In genomic region chr10:41489708-41490517, GRCm38 (mm10) we compare ENCODE assay signal across 9 mouse cellular contexts. TPM values are rescaled to one million over a fixed set of nuclear protein-coding genes. Genes with fewer than 3 reads are reported as not detected.
DNase-seq lines count a peak whose midpoint lies in the region; ATAC-seq and TF ChIP-seq lines count a peak whose summit lies in the region.
"Had no signal": no experiment of that assay in that cellular context is flagged by ENCODE, and none has a peak within 500 bp of the region (broad histone marks: within the 10 kb centered on the region; RNA-seq: fewer than 3 reads in every experiment).

Gene Smpd2, minus strand, starts transcription at chr10:41490369.
Gene Ppil6, plus strand, starts transcription at chr10:41490439.

- H3K4me3 ChIP-seq in bone marrow, adult 2 months (replicated peaks; ENCODE audit: control insufficient read depth, low read depth, low read length) = peak within 1 kb of the TSS; percentile 78
- H3K4me3 ChIP-seq in embryonic facial prominence, embryonic 14.5 days (ENCODE audit: low read depth, low read length) = peak within 1 kb of the TSS; percentile 63
- peak within 1 kb of the TSS; percentile 66 for H3K4me3 ChIP-seq in limb, embryonic 13.5 days
- peak within 1 kb of the TSS; percentile 86 for H3K4me3 ChIP-seq in midbrain, embryonic 15.5 days

- H3K4me2 ChIP-seq in embryonic facial prominence, embryonic 14.5 days (ENCODE audit: low read depth, low read length) = peak within 1 kb of the TSS; percentile 98
- H3K4me2 ChIP-seq in limb, embryonic 13.5 days (replicated peaks) = peak within 1 kb of the TSS; percentile 99
- peak within 1 kb of the TSS; percentile 98 for H3K4me2 ChIP-seq in midbrain, embryonic 15.5 days

- peak; percentile 87 for DNase-seq in 3T3-L1 (ENCODE audit: low read depth, low spot score)
- peak; percentile 96 for DNase-seq in embryonic facial prominence, embryonic 14.5 days (ENCODE audit: low spot score)
- peak; percentile 95 for DNase-seq in heart, adult 8-10 months (ENCODE audit: low spot score)
- peak; percentile 95 to 98 for DNase-seq in kidney, adult 8-10 months
- DNase-seq in spleen, adult 18-20 months = peak; percentile 90 to 97

- H3K36me3 ChIP-seq in embryonic facial prominence, embryonic 14.5 days (ENCODE audit: control insufficient read depth, insufficient read depth, low read length) = peaks cover 34% of the 10 kb centered on the region
- H3K36me3 ChIP-seq in limb, embryonic 13.5 days = peaks cover 36% of the 10 kb centered on the region
- H3K36me3 ChIP-seq in midbrain, embryonic 15.5 days (replicated peaks) = no peaks in the 10 kb centered on the region

- TF ChIP-seq CTCF in bone marrow, adult 2 months (IDR thresholded peaks at IDR 0.05; ENCODE audit: control insufficient read depth, insufficient read depth, low read length) = no peak

- ATAC-seq in embryonic facial prominence, embryonic 14.5 days (ENCODE audit: low read depth) = peak; percentile 94
- ATAC-seq in limb, embryonic 13.5 days (ENCODE audit: low FRiP score, low read depth) = peak; percentile 94
- ATAC-seq in midbrain, embryonic 15.5 days (replicated peaks) = peak; percentile 97

- WGBS in bone marrow, adult 2 months = under 1% methylated on average over 50 of the region's 50 CpGs
- under 1% methylated on average over 30 of the region's 50 CpGs for WGBS in embryonic facial prominence, embryonic 14.5 days
- WGBS in limb, embryonic 13.5 days = under 1% methylated on average over 50 of the region's 50 CpGs
- WGBS in midbrain, embryonic 15.5 days = under 1% methylated on average over 50 of the region's 50 CpGs

- peak within 1 kb of the TSS; percentile 58 for H3K27ac ChIP-seq in bone marrow, adult 2 months (ENCODE audit: control insufficient read depth, insufficient read depth, low read depth, low read length, poor library complexity)
- H3K27ac ChIP-seq in embryonic facial prominence, embryonic 14.5 days (replicated peaks; ENCODE audit: low read depth, low read length) = peak within 1 kb of the TSS; percentile 77
- peak within 1 kb of the TSS; percentile 70; the same call in 1 of the 2 replicates for H3K27ac ChIP-seq in limb, embryonic 13.5 days
- H3K27ac ChIP-seq in midbrain, embryonic 15.5 days = peak within 1 kb of the TSS; percentile 59; the same call in 1 of the 2 replicates

- H3K9ac ChIP-seq in embryonic facial prominence, embryonic 14.5 days (ENCODE audit: low read depth, low read length) = peak within 1 kb of the TSS; percentile 76
- peak within 1 kb of the TSS; percentile 80 for H3K9ac ChIP-seq in limb, embryonic 13.5 days
- H3K9ac ChIP-seq in midbrain, embryonic 15.5 days = peak within 1 kb of the TSS; percentile 75

- H3K4me1 ChIP-seq in bone marrow, adult 2 months (ENCODE audit: control insufficient read depth, insufficient read depth, low read length) = peaks cover 5% of the 10 kb centered on the region
- peaks cover 12% of the 10 kb centered on the region for H3K4me1 ChIP-seq in embryonic facial prominence, embryonic 14.5 days (ENCODE audit: control insufficient read depth, insufficient read depth, low read length)
- H3K4me1 ChIP-seq in limb, embryonic 13.5 days = peaks cover 22% of the 10 kb centered on the region
- peaks cover 18% of the 10 kb centered on the region for H3K4me1 ChIP-seq in midbrain, embryonic 15.5 days

- no peaks in the 10 kb centered on the region for H3K27me3 ChIP-seq in embryonic facial prominence, embryonic 14.5 days (replicated peaks; ENCODE audit: control insufficient read depth, insufficient read depth, low read length)
- no peaks in the 10 kb centered on the region for H3K27me3 ChIP-seq in limb, embryonic 13.5 days
- no peaks in the 10 kb centered on the region; the same call in 1 of the 2 replicates for H3K27me3 ChIP-seq in midbrain, embryonic 15.5 days (replicated peaks)

- peak; percentile 51; the same call in 1 of the 2 replicates for TF ChIP-seq POLR2A in bone marrow, adult 2 months (IDR thresholded peaks at IDR 0.05; ENCODE audit: borderline replicate concordance, control insufficient read depth, low read depth, low read length)

- H3K9me3 ChIP-seq in embryonic facial prominence, embryonic 14.5 days (ENCODE audit: control insufficient read depth, low read length) = no peaks in the 10 kb centered on the region
- no peaks in the 10 kb centered on the region for H3K9me3 ChIP-seq in limb, embryonic 13.5 days
- H3K9me3 ChIP-seq in midbrain, embryonic 15.5 days = no peaks in the 10 kb centered on the region

RNA-seq across cellular contexts. Expression of gene Smpd2, which starts in this region (rescaled TPM):
- 3.9 and 16.7 TPM in 2 replicates for polyA plus RNA-seq in bone marrow, adult 2 months (2011; ENCODE audit: insufficient read depth, insufficient read length, low replicate concordance, missing spikeins)
- 36.0 and 43.9 TPM in 2 replicates for polyA plus RNA-seq in embryonic facial prominence, embryonic 14.5 days (2014; fragmentation: Nextera tagmentation; extraction: Ambion mirVana)
- total RNA-seq in heart, adult 8-10 months (2022) = 10 to 100 TPM; 30.1 to 40.2 (median 34.8) TPM
- polyA plus RNA-seq in limb, embryonic 13.5 days (2015; fragmentation: Nextera tagmentation; extraction: Ambion mirVana) = 62.9 and 65.6 TPM in 2 replicates
- 38.8 and 41.6 TPM in 2 replicates for polyA plus RNA-seq in midbrain, embryonic 15.5 days (2015; fragmentation: Nextera tagmentation; extraction: Ambion mirVana)

RNA-seq across cellular contexts. Expression of gene Ppil6, which starts in this region (rescaled TPM):
- polyA plus RNA-seq in bone marrow, adult 2 months (2011; ENCODE audit: insufficient read depth, insufficient read length, low replicate concordance, missing spikeins) = not detected in 2 replicates
- polyA plus RNA-seq in embryonic facial prominence, embryonic 14.5 days (2014; fragmentation: Nextera tagmentation; extraction: Ambion mirVana) = 1.6 and 2.0 TPM in 2 replicates
- total RNA-seq in heart, adult 8-10 months (2022) = 1 to 10 TPM in 2 of 4 experiments, under 1 TPM in 2; 0.78 to 1.4 (median 1.1) TPM
- 0.84 and 1.1 TPM in 2 replicates for polyA plus RNA-seq in limb, embryonic 13.5 days (2015; fragmentation: Nextera tagmentation; extraction: Ambion mirVana)
- polyA plus RNA-seq in midbrain, embryonic 15.5 days (2015; fragmentation: Nextera tagmentation; extraction: Ambion mirVana) = 3.2 and 3.3 TPM in 2 replicates
- total RNA-seq: MEL had no signal

Comparison
In these comparisons a context has a peak if more than half of its experiments do, and no peak if none do; other contexts are left out.
1. Peak in every context shown above with its lines: DNase-seq, ATAC-seq, H3K4me3 ChIP-seq and H3K27ac ChIP-seq.